25 mouse cellular contexts compared by ENCODE assay signal in genomic region chr6:127365651-127366050, GRCm38 (mm10).
A peak's percentile ranks its signal among the peaks of the same experiment; 100 is the strongest.
DNase-seq lines count a peak whose midpoint lies in the region; ATAC-seq lines count a peak whose summit lies in the region.
"Had no signal": no experiment of that assay in that cellular context is flagged by ENCODE, and none has a peak within 500 bp of the region (broad histone marks: within the 10 kb centered on the region; RNA-seq: fewer than 3 reads in every experiment).

No protein-coding gene starts in this region.

- ATAC-seq in hindbrain, embryonic 13.5 days (ENCODE audit: low FRiP score), result no peak
- no peak for ATAC-seq in midbrain, embryonic 13.5 days
- no peak for ATAC-seq in frontal cortex, adult (ENCODE audit: low TSS enrichment)
- ATAC-seq: forebrain, embryonic 14.5 days; forebrain, postnatal 0 days; hindbrain, postnatal 0 days; Patski had no signal

- WGBS in hindbrain, embryonic 10.5 days, result 65% methylated on average over 2 of the region's 2 CpGs
- 72% methylated on average over 2 of the region's 2 CpGs for WGBS in hindbrain, embryonic 13.5 days
- WGBS in midbrain, embryonic 10.5 days, result 81% methylated on average over 2 of the region's 2 CpGs
- WGBS in midbrain, embryonic 13.5 days, result 74% methylated on average over 2 of the region's 2 CpGs
- 69% methylated on average over 2 of the region's 2 CpGs for WGBS in embryonic facial prominence, embryonic 10.5 days

- H3K4me3 ChIP-seq in hindbrain, embryonic 10.5 days, result no peak overlapping the region
- no peak overlapping the region for H3K4me3 ChIP-seq in hindbrain, embryonic 13.5 days
- H3K4me3 ChIP-seq in midbrain, embryonic 10.5 days, result no peak overlapping the region
- no peak overlapping the region for H3K4me3 ChIP-seq in midbrain, embryonic 13.5 days (replicated peaks)
- no peak overlapping the region for H3K4me3 ChIP-seq in embryonic facial prominence, embryonic 10.5 days
- H3K4me3 ChIP-seq: embryonic facial prominence, embryonic 12.5 days; embryonic facial prominence, embryonic 15.5 days; heart, adult 2 months; heart, embryonic 10.5 days; heart, embryonic 13.5 days had no signal

- no peaks in the 10 kb centered on the region for H3K36me3 ChIP-seq in hindbrain, embryonic 10.5 days
- H3K36me3 ChIP-seq in hindbrain, embryonic 13.5 days, result no peaks in the 10 kb centered on the region
- H3K36me3 ChIP-seq in midbrain, embryonic 10.5 days, result no peaks in the 10 kb centered on the region
- H3K36me3 ChIP-seq in midbrain, embryonic 13.5 days, result no peaks in the 10 kb centered on the region
- no peaks in the 10 kb centered on the region for H3K36me3 ChIP-seq in embryonic facial prominence, embryonic 10.5 days (replicated peaks)
- H3K36me3 ChIP-seq: embryonic facial prominence, embryonic 12.5 days; embryonic facial prominence, embryonic 15.5 days; G1E; heart, embryonic 10.5 days; heart, embryonic 13.5 days had no signal

- H3K27ac ChIP-seq in hindbrain, embryonic 10.5 days, result peak overlapping the region; percentile 84
- no peak overlapping the region for H3K27ac ChIP-seq in hindbrain, embryonic 13.5 days
- peak overlapping the region; percentile 87 for H3K27ac ChIP-seq in midbrain, embryonic 10.5 days (replicated peaks)
- no peak overlapping the region for H3K27ac ChIP-seq in midbrain, embryonic 13.5 days
- peak overlapping the region; percentile 71; the same call in 1 of the 2 replicates for H3K27ac ChIP-seq in embryonic facial prominence, embryonic 10.5 days (replicated peaks)
- H3K27ac ChIP-seq: embryonic facial prominence, embryonic 12.5 days; embryonic facial prominence, embryonic 15.5 days; heart, adult 2 months; heart, embryonic 13.5 days; hindbrain, embryonic 14.5 days; hindbrain, postnatal 0 days had no signal

- no peak for DNase-seq in hindbrain, embryonic 10.5 days (ENCODE audit: low spot score)
- no peak for DNase-seq in midbrain, embryonic 10.5 days (ENCODE audit: low spot score)
- DNase-seq in embryonic facial prominence, embryonic 10.5 days (ENCODE audit: low spot score), result no peak
- DNase-seq: adrenal gland, postnatal 10 days; adrenal gland, postnatal 36 days; B cell, adult 2 months; cerebellum, adult 18-20 months; cerebellum, adult 9-10 months; cerebellum, postnatal 14 days; forebrain, postnatal 0 days; gastrocnemius, postnatal 25 days; heart, adult 2 months; heart, postnatal 14 days had no signal

- H3K9ac ChIP-seq in hindbrain, embryonic 13.5 days, result no peak overlapping the region
- no peak overlapping the region for H3K9ac ChIP-seq in midbrain, embryonic 13.5 days (replicated peaks)
- H3K9ac ChIP-seq: embryonic facial prominence, embryonic 12.5 days; embryonic facial prominence, embryonic 15.5 days; forebrain, postnatal 0 days; heart, embryonic 13.5 days; hindbrain, embryonic 14.5 days had no signal

- H3K27me3 ChIP-seq in hindbrain, embryonic 10.5 days (ENCODE audit: insufficient read depth, poor library complexity, severe bottlenecking), result peaks cover 48% of the 10 kb centered on the region
- peaks cover 35% of the 10 kb centered on the region for H3K27me3 ChIP-seq in hindbrain, embryonic 13.5 days
- H3K27me3 ChIP-seq in midbrain, embryonic 10.5 days (ENCODE audit: low read depth, poor library complexity, severe bottlenecking), result peaks cover 50% of the 10 kb centered on the region
- peaks cover 25% of the 10 kb centered on the region; the same call in 1 of the 2 replicates for H3K27me3 ChIP-seq in midbrain, embryonic 13.5 days
- H3K27me3 ChIP-seq in embryonic facial prominence, embryonic 10.5 days (replicated peaks; ENCODE audit: low read depth, poor library complexity, severe bottlenecking), result peaks cover 39% of the 10 kb centered on the region
- H3K27me3 ChIP-seq: Patski had no signal

- H3K4me2 ChIP-seq in hindbrain, embryonic 13.5 days, result no peak overlapping the region
- H3K4me2 ChIP-seq in midbrain, embryonic 13.5 days (replicated peaks), result no peak overlapping the region
- H3K4me2 ChIP-seq: embryonic facial prominence, embryonic 12.5 days; embryonic facial prominence, embryonic 15.5 days; heart, embryonic 13.5 days; hindbrain, embryonic 14.5 days had no signal

- no peaks in the 10 kb centered on the region for H3K9me3 ChIP-seq in hindbrain, embryonic 10.5 days
- H3K9me3 ChIP-seq in hindbrain, embryonic 13.5 days, result no peaks in the 10 kb centered on the region
- H3K9me3 ChIP-seq in midbrain, embryonic 10.5 days (replicated peaks), result no peaks in the 10 kb centered on the region
- H3K9me3 ChIP-seq in midbrain, embryonic 13.5 days, result no peaks in the 10 kb centered on the region
- H3K9me3 ChIP-seq in embryonic facial prominence, embryonic 10.5 days, result no peaks in the 10 kb centered on the region
- H3K9me3 ChIP-seq: embryonic facial prominence, embryonic 12.5 days; embryonic facial prominence, embryonic 15.5 days; G1E; heart, embryonic 10.5 days; heart, embryonic 13.5 days had no signal

- peaks cover 50% of the 10 kb centered on the region for H3K4me1 ChIP-seq in hindbrain, embryonic 10.5 days (replicated peaks)
- H3K4me1 ChIP-seq in hindbrain, embryonic 13.5 days (replicated peaks), result peaks cover 8% of the 10 kb centered on the region
- peaks cover 54% of the 10 kb centered on the region for H3K4me1 ChIP-seq in midbrain, embryonic 10.5 days
- H3K4me1 ChIP-seq in midbrain, embryonic 13.5 days (replicated peaks), result peaks cover 44% of the 10 kb centered on the region
- H3K4me1 ChIP-seq in embryonic facial prominence, embryonic 10.5 days, result peaks cover 46% of the 10 kb centered on the region

Comparison
In these comparisons a context has a peak if more than half of its experiments do, and no peak if none do; other contexts are left out.
1. H3K27ac ChIP-seq: peak in hindbrain, embryonic 10.5 days (single experiment), midbrain, embryonic 10.5 days (single experiment) and embryonic facial prominence, embryonic 10.5 days (single experiment); none in hindbrain, embryonic 13.5 days (single experiment) and midbrain, embryonic 13.5 days (single experiment).